Mouse (Mus musculus): ENCODE measurements at regions not wholly inside any gene's neighbourhood (a gene's known extent, or its start where the extent isn't known, plus 50 kb on each side); places are given as distances from the start of the nearest gene placed in this dataset.

- DNase-seq (ENCODE audit: low spot score in 2 of 2), result no peak
Observed at GRCm38 (mm10) chrX:12888708-12889481, 127.0 kb upstream of the Med14 start.

DNA sequence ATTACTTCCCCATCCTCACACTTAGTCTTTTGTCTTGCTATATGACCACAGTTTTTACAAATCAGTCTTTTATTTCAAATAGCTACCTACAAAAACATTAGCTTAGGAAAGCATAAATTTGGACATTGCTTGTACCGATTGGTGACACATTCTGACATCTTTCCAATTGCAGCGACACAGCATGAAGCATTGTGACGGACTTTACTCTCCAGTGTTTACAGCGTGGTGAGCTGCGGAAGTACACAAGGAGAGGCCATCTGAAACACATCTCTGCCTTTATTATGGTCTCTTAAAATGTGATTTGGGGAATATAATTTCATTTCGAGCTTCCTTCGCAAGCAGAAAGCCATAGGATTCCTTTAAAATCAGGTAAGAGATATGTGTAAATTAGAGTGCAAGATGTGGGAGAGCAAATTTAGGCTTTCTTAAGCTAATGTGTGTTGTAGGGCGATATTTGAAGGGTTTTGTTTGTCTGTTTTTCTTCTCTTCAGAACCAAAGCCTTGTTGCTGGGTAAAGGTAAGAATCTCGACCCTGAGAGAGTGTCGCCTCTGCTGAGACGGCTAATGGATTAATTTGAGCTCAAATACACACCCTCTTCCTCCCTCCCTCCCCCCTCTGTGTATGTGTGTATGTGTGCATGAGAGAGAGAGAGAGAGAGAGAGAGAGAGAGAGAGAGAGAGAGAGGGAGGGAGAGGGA, 126.3 kb upstream of the Med14 start:
- no peak for DNase-seq (ENCODE audit: low spot score in 2 of 2)

DNA sequence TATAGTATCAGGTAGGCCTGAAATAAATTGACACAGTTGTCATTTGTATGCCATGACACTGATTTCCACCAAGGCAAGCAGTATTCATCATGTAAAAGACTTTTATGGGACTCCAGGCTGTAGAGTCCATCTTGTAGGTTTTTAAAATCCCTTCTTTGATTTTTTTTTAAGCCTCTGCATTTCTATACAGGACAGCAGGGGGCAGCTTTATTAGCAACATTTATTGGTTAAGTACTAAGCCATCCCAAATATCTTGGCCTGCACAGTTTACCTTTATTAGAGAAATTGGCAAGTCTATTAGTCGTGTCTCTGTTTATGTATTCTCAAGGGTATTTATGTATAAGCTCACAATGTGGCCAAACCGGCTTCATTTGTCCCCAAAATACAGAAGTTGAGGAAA, 125.6 kb upstream of the Med14 start:
- DNase-seq (ENCODE audit: low spot score in 2 of 2), result no peak

GRCm38 (mm10) chrX:12886160-12887048, 124.5 kb upstream of the Med14 start:
- no peak for DNase-seq (ENCODE audit: low spot score in 2 of 2)

DNA sequence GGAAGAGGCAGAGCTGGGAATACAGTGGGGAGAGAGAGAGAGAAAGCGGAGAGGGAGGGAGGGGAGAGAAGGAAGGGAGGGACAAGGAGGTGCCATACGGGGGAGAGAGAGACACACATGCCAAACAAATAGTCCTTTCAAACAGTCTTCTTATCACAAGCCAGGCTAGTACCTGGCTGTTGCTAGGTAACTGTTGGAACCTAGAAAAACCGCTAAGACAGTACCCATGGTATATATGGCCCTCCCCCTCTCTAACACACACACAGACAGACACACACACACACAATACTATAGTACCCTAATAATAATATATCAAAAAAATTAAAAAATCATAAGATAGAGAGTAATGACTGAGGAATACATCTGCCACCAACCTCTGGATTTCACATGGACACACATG, 117.4 kb upstream of the Med14 start:
- no peak for DNase-seq (ENCODE audit: low spot score in 2 of 2)

- no peak for DNase-seq (ENCODE audit: low spot score in 2 of 2)
Observed at GRCm38 (mm10) chrX:12877506-12877905, 115.6 kb upstream of the Med14 start.

DNA sequence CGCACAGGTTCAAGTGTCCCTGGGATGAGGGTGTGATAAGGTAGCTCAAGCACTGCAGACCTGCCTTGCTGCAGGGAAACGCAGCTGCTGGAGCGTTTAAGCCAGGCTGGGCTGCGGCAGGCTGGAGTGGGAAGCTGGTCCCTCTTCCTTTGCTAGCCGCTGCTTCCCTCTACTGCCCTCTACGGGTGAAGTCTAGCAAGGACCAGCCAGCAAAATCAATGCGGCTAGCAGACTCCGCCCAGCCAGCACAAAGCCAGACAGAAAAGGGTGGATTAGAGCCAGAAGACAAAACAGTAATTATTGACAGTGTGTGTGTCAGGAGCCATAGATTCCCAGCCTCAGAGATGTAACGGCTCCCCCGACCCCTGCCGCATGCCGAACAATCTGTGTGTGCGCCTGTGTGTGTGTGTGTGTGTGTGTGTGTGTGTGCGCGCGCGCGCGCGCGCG, 111.8 kb upstream of the Med14 start:
- peak; percentile 34 to 67 for DNase-seq (ENCODE audit: low spot score in 2 of 2)

GRCm38 (mm10) chrX:12873230-12873629, 111.4 kb upstream of the Med14 start:
- no peak for DNase-seq (ENCODE audit: low spot score in 2 of 2)

DNA sequence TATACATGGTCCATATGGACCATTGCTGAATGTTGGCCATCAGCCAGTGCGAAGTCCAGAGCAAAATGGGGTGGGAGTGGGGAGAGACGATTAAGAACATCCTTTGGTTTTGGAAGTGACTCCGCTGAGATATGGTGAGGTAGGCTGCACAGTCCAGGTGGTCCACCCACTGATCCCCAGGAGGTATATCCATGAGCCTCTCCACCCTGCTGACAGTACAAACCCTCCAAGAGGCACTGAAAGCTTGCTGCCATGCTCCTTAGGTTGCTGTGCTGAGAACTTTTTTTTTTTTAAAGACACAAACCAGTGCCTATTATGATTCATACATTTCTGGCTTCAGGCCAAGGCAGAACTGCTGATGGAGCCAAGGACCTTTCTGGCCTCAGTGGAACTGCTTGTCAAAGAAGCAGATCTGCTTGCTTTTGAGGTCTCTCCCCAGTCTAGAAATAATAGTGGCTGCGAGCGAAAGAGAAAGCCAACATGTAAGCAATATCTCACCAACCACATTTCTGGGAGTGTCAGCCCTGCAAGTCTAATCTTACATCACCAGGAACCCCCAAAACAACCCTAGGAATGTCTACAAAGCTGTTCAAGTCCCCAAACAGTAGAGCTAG, 105.1 kb upstream of the Med14 start:
- DNase-seq (ENCODE audit: low spot score in 2 of 2), result no peak

DNA sequence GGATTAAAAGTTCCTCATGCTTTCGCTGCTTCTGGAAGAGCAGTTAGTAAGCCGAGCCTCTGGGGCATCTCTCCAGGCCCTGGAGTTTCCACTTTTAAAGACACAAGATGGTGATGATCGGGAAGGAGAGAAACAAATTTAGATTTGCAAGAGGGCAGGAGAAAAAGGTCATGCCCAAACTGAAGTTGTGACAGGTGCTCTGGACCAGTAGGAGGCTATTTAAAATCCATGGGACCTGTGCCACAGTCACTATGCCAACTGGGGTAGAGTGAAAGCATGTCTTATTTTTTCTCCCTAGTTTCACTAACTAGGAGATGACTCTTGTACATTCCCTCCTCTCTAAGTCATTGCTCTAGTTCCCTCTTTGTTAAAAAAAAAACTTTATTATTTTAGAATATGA, 104.3 kb upstream of the Med14 start:
- no peak for DNase-seq (ENCODE audit: low spot score in 2 of 2)

GRCm38 (mm10) chrX:12860168-12860567, 98.3 kb upstream of the Med14 start:
- no peak for DNase-seq (ENCODE audit: low spot score in 2 of 2)

- DNase-seq (ENCODE audit: low spot score in 2 of 2), result no peak
Observed at GRCm38 (mm10) chrX:12858757-12859156, 96.9 kb upstream of the Med14 start.

- peak; percentile 12 to 15 for DNase-seq (ENCODE audit: low spot score in 2 of 2)
Observed at GRCm38 (mm10) chrX:12857881-12858755, 96.2 kb upstream of the Med14 start.

DNA sequence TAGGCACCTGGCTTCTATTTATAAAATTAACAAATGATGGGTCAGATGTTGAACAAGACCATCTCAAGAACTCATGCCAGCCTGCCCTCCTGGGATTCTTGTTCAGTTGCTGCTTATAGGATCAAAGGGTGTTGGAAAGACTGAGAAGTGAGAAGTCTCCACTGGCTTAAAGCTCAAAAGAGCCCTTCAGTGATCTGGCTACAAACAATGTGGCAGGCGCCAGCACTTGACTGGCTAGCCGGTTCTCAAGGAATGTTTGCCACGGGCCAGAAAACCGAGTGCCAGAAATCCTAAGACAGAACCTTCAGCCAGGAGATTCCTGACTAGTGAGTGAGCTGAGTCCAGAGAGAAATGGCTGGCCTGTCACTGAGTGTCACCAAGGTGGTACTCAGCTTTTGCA, 93.6 kb upstream of the Med14 start:
- DNase-seq (ENCODE audit: low spot score in 2 of 2), result no peak

DNA sequence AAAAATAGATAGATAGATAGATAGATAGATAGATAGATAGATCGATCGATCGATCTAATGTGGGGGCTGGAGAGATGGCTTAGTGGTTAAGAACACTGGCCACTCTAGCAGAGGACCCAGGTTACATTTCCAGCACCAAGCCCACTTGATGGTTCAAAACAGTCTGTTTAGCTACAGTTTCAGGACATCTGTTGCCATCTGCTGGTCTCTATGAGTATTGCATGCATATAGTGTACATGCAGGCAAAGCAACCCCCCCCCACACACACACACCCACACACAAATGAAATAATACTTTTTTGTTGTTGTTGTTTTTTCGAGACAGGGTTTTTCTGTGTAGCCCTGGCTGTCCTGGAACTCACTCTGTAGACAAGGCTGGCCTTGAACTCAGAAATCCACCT, 89.8 kb upstream of the Med14 start:
- DNase-seq (ENCODE audit: low spot score in 2 of 2), result no peak

- DNase-seq (ENCODE audit: low spot score in 2 of 2), result no peak
Observed at GRCm38 (mm10) chrX:12844431-12844830, 82.6 kb upstream of the Med14 start.

DNA sequence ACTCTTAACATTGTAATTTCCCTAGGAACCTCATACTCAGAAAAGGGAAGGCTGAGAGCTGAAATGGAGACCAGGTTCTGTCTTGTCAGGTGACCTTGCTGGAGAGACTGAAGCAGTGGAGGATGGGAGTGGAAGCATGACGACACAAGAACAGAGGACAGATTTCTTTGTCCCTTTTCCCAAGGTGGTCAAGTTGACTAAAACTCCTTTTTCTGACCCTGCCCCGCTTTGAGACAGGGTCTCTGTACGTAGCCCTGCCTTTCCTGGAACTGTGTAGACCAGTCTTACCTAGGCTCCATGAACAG, 79.1 kb upstream of the Med14 start:
- DNase-seq (ENCODE audit: low spot score in 2 of 2), result no peak

DNA sequence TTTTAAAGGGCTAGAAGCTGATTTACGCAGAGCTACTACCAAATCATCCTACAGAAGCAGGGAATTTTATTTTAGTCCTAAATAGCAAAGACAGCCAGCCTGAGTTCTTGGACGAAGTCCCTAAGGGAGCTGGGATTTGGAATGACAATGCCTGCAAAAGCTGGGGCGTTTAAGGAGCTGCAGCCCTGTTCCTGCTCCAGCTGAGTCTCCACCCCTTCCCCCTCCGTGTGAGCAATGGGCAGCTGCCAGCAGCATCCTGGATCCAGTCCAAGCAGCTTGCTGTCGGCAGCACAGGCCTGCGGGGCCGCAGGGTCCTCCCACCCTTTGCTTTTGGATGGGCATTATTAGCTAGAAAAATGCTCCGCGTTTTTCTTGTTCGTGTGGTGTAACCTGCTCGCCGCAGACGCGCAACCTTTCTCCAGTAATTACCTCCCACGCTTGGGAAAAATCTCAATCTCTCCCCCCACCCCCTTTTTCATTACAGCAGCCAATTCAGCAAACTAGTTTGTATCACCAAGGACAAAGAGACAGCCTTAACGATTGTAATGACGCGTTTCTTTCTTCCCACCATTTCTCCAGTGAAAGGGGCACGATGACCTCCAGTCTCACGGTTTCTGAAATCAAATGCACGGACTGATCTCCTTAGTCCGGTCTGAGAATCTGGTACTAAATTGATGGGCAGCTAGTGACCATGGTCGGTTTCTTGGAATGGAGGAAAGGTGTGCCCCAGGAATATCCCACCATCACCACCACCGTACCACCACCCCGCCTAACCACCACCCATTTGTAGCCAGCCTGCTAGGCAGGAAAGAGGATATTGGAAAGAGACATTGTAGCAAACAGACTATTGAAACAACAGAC, 78.5 kb upstream of the Med14 start:
- peak; percentile 29 to 56 for DNase-seq (ENCODE audit: low spot score in 2 of 2)

GRCm38 (mm10) chrX:12839406-12840159, 77.7 kb upstream of the Med14 start:
- peak in 1 of 2 experiments; percentile 7 for DNase-seq (ENCODE audit: low spot score in 2 of 2)

Data from frontal cortex, postnatal 25 days (tissue).